Mouse (Mus musculus): Measurements from ENCODE around the gene Il4i1.

The Il4i1 gene

DNA sequence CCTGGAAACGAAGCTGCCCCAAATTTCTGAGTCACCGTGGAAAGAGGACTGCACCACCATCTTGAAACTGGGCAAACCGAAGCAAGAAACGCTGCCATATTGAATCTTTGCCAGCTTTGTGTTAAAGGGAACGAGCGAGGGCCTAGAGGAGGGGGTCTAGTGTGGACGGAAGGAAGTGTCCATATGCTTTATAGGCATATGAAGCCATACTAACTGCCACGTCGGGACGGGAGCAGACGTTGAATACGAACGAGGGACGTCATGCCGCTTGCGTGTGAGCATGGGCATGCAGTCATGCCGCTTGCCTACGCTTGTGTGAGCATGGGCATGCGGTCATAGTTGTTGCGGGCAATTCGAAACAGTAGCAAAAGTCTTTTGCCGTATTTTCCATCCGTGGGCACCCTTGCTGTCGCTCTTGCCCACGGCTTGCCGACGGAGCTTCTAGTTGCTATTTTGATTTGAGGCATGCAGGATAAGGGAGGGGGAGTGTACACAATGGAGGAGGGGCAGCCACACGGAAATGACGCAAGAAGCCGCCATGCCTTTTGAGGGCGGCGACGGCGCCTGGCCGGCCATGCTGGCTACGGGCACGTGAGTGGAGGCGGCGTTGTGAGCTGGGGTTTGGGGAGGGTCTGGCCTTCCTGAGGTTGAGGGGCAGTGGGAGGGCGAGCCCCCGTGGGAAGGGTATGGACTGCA, 33.4 kb downstream of the Il4i1 start:
- peak; percentile 92 for DNase-seq (ENCODE audit: low spot score)

DNA sequence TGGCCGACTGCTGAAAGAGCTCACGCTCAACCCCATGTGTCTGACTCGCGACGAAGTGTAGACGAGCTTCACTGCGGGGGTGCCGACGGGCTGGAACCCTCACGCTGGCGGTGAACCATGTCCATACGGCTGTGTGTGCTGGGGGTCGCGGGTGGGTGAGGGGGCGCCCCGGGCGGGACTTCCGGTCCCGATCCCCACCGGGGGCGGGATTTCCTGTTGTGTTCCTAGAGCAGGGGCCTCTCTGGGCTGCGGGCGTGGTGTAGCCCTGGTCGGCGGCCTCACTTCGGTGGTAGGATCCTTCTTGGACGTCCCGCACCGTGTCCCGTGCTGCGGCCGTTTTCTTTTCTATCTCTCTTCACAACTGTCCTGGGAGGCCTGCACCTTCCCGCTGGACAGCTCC, 34.0 kb downstream of the Il4i1 start:
- peak; percentile 75 for DNase-seq (ENCODE audit: low spot score)

DNA sequence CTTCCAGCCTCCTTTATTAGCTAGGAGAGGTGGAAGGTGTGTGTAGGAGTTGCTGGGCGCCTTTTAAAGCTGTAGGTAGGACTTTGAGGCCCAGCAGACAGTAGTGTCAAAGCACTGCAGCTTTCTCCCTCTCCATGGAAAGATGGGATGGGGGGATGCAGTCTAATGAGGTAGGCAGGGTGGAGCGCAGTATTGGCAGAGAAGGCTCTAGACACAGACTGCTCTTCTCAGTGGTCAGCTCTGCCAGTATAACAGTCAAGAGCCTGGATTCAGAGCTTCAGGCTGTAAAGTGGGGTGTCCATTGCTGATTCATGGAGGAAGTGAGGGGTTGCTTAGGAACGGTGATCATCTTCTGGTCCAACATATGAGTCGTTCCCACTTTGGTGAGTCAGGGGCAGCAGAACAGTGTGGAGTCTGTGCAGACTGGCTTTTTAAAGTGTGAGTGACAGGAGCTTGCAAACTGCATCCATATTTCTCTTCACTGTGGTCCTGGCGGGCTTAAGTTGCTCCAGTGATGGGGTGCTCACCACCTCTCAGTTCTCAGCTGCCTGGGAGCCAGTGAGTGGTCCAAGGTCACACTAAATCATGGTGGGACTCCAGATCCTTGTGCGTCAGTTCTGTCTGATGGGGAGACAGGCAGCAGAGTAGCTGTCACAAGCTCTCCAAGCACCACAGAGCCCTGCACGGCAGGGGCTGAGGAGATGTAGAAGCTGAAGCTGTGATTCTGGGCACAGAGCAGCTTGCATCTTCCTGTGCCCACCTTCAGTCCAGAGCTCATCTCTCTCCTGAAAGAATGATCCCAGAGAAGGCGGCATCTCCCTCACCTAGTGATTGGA, 34.8 kb downstream of the Il4i1 start:
- no peak for DNase-seq (ENCODE audit: low spot score)

DNA sequence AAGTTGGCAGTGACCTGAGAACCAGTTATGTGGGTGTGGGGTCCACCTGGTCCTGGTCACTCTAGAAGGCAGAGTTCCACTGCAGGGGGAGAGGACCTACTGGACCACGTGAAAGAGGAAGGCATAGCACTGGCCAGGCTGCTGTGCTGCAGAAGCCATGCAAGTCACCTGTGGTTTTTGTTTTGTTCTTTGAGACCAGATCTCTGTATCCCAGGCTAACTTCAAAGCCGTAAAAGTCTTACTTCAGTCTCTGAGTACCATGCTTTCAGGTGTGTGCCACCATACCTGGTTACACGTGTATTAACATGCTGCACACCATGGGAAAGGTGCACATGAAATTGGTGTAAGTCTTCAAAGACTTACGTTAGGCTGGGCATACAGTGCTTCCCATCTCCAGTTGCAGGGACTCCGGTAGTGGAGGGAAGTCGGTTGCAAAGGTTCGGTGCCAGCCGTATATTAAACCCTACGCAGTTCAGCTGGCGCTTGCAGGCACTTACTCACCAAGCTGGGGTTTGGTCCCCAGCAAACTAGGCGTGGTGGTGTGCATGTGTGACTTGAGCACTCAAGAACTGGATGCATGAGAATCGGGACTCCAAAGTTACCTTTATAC, 35.5 kb downstream of the Il4i1 start:
- DNase-seq (ENCODE audit: low spot score) = no peak

DNA sequence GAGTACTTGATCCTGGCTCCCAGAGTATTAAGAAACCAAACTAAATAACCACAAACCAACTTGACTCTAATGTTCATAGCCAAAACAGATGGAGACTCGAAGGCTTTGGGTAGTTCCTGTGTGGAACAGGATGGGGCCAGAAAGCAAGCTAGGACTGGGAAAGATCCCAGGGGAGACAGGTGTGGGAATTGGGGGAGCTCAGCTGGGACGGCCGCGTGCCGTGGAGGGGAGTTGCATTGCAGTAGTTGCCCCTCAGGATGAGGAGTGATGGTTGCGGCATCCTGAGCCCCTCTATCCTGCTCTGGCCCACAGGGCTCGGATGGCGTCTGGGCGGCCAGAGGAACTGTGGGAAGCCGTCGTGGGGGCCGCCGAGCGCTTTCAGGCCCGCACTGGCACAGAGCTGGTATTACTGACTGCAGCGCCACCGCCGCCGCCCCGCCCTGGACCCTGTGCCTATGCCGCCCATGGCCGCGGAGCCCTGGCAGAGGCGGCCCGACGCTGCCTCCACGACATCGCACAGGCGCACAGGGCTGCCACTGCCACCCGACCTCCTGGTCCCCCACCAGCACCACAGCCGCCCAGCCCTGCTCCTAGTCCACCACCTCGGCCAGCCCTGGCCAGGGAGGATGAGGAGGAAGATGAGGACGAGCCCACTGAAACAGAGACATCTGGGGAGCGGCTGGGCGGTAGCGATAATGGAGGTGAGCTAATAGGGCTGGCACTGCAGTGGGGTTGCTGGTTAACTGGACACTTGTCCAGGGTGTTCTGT, 36.3 kb downstream of the Il4i1 start:
- DNase-seq (ENCODE audit: low spot score) = no peak

DNA sequence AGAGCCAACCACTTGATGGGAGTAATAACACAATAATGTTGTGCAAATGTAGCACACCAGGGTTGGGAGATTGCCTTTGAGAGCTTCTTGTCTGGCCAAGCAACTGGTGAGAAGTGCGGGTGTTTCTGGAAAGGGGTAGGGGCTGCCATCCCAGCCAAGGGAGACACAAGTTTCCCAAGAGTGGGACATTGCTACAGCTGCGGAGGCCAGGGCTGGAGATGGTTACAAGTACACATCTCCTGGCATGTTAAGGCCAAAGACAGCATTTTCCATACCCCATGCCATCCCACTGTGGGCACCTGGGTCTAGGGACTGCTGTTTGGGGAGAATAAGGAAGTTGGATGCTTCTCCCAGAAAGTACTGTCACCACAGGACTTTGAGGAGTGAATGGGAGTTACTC, 36.9 kb downstream of the Il4i1 start:
- DNase-seq (ENCODE audit: low spot score) = no peak

DNA sequence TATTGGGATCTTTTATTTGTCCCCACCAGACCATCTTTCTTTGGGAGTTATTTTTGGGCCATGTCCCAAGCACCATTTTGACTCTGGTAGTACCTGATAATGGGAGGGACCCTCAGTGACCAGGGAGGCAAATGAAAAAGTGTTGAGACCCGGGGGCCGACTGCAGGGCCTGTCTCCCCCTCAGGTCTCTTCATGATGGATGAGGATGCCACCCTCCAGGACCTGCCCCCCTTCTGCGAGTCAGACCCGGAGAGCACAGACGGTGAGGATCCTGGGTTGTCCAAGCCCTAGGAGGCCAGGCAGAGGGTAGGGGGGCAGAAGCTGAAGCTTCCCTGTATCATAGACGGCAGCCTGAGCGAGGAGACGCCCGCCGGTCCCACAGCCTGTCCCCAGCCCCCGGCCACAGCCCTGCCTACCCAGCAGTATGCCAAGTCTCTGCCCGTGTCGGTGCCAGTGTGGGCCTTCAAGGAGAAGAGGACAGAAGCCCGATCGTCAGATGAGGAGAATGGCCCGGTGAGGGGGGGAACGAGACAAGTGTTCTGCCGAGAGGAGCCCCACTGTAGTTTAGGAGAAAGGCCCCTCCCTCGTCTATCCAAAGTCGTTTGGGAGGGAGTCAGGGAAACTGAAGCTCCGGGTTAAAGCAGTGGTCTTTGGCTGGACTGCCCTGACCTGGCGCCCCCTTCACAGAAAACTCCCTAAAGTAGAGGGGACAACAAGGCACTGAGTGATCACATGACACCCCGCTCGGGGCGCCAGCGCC, 37.6 kb downstream of the Il4i1 start:
- DNase-seq (ENCODE audit: low spot score) = no peak

DNA sequence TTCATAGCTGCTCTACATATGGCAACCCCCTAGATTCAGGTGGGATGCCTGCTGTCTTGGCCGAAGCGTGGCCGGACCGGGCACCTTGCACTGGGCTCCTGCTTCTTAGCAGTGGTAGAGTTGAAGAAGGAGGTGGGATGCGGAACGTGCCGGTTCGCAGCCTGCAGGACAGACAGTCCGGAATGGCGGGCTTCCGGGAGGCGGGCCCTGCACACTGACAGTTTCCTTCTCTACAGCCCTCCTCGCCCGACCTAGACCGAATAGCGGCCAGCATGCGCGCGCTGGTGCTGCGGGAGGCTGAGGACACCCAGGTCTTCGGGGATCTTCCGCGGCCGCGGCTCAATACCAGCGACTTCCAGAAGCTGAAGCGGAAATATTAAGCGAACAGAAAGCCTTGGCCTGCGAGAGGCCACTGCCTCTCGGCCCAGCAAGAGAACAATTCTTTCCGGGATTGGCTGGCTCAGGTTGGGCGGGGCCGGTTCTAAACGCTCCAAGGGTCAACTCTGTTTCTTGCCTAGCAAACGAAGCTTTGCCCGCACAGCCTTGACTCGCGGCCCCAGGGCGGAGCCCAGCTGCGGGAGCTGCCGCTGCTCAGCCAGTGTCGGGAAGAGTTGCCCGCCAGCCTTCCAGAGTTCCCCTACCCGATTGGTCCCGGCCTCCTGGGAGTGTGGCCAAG, 38.3 kb downstream of the Il4i1 start:
- DNase-seq (ENCODE audit: low spot score) = peak; percentile 90

DNA sequence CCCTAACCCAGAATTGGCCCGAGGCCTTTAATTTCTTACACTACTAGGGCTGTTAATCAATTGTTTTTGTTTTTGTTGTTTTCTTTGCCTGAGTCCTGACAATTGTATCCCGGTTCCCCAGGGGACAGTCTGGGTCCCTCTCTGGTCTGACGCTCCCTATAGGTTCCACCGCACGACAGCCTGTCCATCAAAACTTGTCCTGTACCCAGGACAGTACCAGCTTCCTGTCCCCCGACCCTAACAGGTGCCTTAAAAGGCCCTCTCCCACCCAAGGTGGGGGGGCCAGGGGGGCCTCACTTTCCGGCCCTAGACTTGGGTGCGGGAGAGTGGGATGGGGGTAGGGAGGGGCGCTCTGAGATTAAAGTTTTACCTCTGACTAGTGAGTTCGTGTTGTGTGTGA, 38.8 kb downstream of the Il4i1 start:
- DNase-seq (ENCODE audit: low spot score) = no peak

DNA sequence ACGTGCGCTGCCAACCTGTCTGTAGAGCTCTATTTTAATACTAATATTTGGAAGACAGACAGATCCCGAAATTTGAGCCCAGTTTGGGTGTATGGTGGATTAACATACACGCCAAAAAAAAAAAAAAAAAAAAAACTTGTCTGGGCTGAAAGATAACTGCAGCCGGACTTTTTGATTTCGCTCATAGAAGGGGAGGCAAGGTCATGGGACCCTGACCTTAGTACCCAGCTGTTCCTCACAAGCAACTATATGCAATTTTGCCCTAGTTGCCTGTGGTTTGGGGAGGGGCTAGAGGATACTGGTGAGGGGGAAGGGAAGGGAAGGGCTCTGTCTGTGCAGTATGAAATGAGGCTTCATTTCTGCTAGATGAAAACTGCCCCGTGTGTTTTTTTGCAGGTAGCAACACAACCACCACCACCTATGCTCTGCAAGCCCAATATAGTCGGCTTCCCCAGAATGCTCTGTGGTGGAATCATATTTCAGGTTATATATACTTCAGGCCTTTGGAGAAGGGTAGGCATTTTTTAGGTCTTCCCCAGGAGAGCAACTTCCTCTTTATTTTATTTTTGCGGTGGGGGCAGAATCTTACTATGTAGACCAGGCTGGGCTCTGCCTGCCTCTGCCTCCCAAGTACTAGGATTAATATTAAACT, 40.2 kb downstream of the Il4i1 start:
- no peak for DNase-seq (ENCODE audit: low spot score)

DNA sequence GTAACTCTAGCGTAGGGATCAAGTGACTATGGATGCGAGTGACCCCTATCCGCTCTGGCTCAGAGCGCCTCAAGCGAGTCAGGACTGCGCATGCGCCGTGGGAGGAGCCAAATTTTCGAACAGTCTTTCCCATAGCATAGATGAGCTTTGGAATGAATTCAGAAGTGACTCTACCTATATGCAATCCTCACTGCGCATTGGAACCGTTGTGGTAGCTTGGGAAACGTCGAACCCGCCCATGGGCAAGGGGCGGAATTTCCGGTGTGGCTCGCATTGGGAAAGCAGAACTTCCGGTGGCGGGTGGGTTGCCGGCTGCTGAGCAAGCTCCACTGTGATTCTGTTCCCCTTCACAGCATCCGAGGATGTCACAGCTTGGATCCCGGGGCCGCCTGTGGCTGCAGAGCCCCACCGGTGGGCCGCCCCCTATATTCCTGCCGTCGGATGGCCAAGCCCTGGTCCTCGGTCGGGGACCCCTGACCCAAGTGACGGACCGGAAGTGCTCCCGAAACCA, 40.9 kb downstream of the Il4i1 start, which contains the start of gene Pnkp:
TSS of gene Pnkp (plus strand) at position 98 of the 511 bp plus-strand sequence.
- peak; percentile 84 for DNase-seq (ENCODE audit: low spot score)

DNA sequence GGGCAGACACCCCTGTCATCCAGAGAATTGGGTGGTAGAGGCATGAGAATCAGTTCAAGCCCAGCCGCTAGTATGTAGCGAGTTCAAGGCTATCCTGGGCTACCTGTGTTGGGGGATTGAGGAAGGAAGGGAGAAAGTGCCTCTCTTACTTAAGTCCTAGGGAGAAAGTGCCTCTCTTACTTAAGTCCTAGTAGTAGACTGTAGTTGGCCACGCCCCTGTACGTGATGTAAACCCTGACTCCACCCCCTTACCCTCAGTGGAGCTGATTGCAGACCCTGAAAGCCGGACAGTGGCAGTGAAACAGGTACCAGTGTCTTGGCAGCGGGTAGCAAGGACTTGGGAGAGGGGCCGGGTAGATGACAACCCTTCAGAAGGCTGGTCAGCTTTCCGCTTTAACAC, 41.7 kb downstream of the Il4i1 start:
- no peak for DNase-seq (ENCODE audit: low spot score)

DNA sequence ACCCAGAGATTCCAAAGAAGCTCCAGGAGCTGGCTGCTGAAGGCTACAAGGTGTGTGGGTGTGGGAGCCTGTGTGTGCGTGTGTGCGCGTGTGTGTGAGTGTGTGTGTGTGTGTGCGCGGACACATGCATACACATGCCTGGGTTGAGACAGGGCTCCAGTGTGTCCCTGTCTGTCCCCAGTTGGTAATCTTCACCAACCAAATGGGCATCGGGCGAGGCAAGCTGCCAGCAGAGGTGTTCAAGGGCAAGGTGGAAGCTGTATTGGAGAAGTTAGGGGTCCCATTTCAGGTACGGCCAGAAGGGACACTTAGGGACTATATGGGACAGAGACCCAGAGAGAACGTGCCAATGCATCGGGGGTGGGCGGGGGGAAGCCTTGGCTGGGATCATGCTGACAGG, 43.7 kb downstream of the Il4i1 start:
- no peak for DNase-seq (ENCODE audit: low spot score)

DNA sequence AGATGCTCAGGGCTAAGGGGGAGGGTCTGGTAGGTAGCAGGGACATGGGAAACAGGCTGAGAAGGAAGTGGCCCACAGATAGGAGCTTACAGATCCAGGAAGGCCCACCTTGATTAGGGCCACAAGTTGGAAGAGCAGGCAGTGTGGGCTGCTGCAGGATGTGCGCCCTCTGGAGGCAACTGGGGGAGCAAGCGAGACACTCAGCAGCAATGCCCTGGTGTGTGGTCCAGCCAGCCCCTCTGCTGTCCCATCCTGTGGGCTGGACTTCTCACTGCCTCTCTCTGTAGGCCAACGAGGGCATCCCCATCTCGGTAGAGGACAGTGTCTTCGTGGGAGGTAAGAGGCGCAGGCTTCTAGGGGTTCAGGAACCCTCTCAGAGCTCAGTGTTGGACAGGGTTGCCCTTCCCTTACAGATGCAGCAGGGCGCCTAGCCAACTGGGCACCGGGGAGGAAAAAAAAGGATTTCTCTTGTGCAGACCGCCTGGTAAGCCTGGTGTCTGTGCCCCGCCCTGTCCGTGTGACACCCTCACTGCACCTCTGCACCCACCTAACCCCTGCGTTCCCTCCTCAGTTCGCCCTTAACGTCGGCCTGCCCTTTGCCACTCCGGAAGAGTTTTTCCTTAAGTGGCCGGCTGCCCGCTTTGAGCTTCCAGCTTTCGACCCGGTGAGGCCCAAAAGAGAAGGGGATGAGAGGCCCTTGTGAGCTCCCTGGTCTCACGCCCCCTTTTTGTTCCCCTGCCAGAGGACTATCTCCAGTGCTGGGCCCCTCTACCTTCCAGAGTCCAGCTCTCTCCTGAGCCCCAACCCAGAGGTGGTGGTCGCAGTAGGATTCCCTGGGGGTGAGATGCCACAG, 44.6 kb downstream of the Il4i1 start:
- DNase-seq (ENCODE audit: low spot score) = peak; percentile 60

DNA sequence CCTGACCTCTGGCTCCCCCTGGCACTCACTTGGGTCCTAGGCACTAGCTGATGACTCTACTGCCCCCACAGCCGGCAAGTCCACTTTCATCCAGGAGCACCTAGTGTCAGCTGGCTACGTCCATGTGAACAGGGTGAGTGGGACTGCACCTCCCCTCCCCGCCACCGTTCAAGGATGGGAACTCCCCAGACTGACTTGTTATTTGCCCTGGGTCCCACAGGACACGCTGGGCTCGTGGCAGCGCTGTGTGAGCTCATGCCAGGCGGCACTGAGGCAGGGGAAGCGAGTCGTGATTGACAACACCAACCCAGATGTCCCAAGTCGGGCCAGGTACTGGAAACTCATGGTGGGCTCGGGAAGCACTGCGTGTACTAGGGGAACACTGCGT, 45.2 kb downstream of the Il4i1 start:
- DNase-seq (ENCODE audit: low spot score) = no peak

DNA sequence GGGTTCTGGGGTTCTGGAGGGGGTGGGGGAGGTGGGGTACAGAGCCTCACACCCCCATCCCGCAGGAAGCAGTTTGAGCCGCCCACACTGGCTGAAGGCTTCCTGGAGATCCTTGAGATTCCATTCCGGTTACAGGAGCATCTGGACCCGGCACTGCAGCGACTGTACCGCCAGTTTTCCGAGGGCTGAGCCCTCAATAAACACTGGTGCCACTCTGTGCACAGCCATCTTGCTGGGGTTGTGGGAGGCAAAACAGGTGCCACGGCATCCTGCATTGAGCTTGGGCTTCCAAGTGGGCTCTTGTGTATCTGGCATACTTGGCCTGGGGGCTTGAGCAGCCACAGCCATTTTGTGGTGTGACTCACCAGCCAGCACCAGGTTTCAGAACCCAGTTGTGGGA, 46.2 kb downstream of the Il4i1 start:
- DNase-seq (ENCODE audit: low spot score) = no peak

DNA sequence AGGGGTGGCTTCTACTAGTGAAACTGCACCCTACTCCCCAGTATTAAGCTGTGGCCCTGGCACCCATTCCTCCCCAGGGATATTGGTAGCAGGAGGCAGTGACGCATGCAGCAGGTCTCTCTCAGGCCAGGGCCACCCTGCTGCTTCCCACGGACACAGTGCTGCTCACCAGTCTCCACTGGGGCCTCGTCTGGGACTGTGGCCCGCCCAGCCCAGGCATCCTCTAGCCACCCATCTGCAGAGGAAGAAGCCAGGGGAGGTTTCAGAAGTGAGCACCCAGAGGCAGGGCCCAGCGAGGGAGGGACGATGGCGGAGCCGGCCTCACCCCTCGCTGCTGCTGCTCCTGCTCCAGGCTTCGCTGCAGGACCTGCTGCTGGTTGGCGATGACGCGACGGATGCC, 47.0 kb downstream of the Il4i1 start:
- DNase-seq (ENCODE audit: low spot score) = no peak

DNA sequence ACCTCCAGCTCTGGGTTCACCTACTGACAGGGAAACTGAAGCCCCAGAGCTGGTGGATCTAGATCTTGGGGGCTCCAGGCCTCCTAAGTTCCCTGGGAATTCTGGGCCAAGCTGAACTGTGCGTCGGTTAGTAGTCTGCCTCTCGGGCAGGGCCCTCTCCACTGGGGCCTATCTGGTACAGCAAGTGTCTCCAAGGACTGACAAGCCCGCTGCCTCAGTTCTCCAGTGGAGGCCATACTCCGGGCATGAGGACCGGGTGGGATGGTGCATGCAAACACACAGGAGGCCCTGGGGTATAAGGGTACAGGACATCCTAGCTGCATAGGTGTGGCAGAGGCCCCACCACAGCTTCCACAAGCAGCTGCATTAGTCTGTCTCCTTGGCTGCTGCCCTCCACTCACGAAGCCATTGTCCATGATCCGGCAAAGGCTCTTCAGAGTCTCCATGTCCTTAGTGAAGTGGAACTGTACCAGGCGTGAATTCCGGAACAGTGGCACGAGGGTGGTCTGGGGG, 47.9 kb downstream of the Il4i1 start:
- no peak for DNase-seq (ENCODE audit: low spot score)
